Mouse (Mus musculus) monocyte, adult 59 days (primary cell): ENCODE measurements around the gene Lrtm1. TPM values are rescaled to one million over a fixed set of nuclear protein-coding genes. Genes with fewer than 3 reads are reported as not detected.

ENCODE experiments used
- total RNA-seq, 2 experiments: library from RNA; stranded (reverse); gene quantifications; one replicate each; pipeline ENCODE4 v1.2.4; 2023

Lrtm1 gene
- total RNA-seq, result not detected

GRCm38 (mm10) chr14:29017883-29018282 is at the start of gene Lrtm1:
Gene Lrtm1 (plus strand): TSS chr14:29018208.

